Mouse (Mus musculus): Measurements from ENCODE around the gene Acacb.

- TF ChIP-seq CTCF (IDR thresholded peaks at IDR 0.05; ENCODE audit: low read depth, low read length), result no peak
- TF ChIP-seq POLR2AphosphoS5 (IDR thresholded peaks at IDR 0.05; ENCODE audit: insufficient replicate concordance, low read depth, low read length), result no peak
- TF ChIP-seq GATA1 (IDR thresholded peaks at IDR 0.05; ENCODE audit: borderline replicate concordance, low read length), result no peak
- no peak for TF ChIP-seq TAL1 (conservative IDR thresholded peaks at IDR 0.05; ENCODE audit: low read depth, low read length)
- TF ChIP-seq GATA2 (IDR thresholded peaks at IDR 0.05; ENCODE audit: borderline replicate concordance, low read depth, low read length), result no peak
Measured at GRCm38 (mm10) chr5:114298212-114298894, 152.0 kb downstream of the Acacb start.

Data from G1E (cell line).